Mouse (Mus musculus) testis, adult 2 months (tissue): ENCODE measurements around the gene Gal3st2. TPM values are rescaled to one million over a fixed set of nuclear protein-coding genes. Genes with fewer than 3 reads are reported as not detected.
"Not testable (repeated sequence)": the region's sequence is repeated elsewhere in the genome, so short reads cannot be mapped to it uniquely, and the experiment has no call there.

Source experiments
- H3K27ac ChIP-seq: fragments of 200-500 bp; 2 replicates; pipeline ENCODE4 v1.5.1; 2012; ENCODE audit warnings: low read depth, low read length; ENCODE audit not compliant: control insufficient read depth, insufficient read depth
- H3K27me3 ChIP-seq: fragments of 200-500 bp; 2 replicates; pipeline ENCODE4 v1.6.1; 2012; ENCODE audit warnings: mild to moderate bottlenecking, low read length, moderate library complexity; ENCODE audit not compliant: control insufficient read depth, insufficient read depth
- H3K36me3 ChIP-seq: fragments of 200-500 bp; 2 replicates; pipeline ENCODE4 v1.6.1; 2012; ENCODE audit warnings: mild to moderate bottlenecking, low read length; ENCODE audit not compliant: control insufficient read depth, insufficient read depth
- H3K4me1 ChIP-seq: fragments of 200-500 bp; 2 replicates; pipeline ENCODE4 v1.6.1; 2012; ENCODE audit warnings: low read length; ENCODE audit not compliant: control insufficient read depth, insufficient read depth
- H3K4me3 ChIP-seq: fragments of 200-500 bp; 2 replicates; pipeline ENCODE4 v1.5.1; 2012; ENCODE audit warnings: low read depth, mild to moderate bottlenecking, low read length, moderate library complexity, mixed read lengths; ENCODE audit not compliant: control insufficient read depth
- CTCF ChIP-seq: fragments of 200-500 bp; IDR thresholded peaks from 2 replicates; pipeline ENCODE4 v1.5.1; 2012; ENCODE audit warnings: low read depth, mild to moderate bottlenecking, inconsistent platforms, low read length, moderate library complexity; ENCODE audit not compliant: control insufficient read depth, insufficient read depth, insufficient replicate concordance
- POLR2A ChIP-seq: fragments of 200-500 bp; IDR thresholded peaks from 2 replicates; pipeline ENCODE4 v1.6.1; 2012; ENCODE audit warnings: low read depth, mild to moderate bottlenecking, inconsistent platforms, low read length, moderate library complexity; ENCODE audit not compliant: control insufficient read depth
- polyA plus RNA-seq: library from polyadenylated mRNA; depleted of rRNA; stranded (reverse); fragments of >200 nt; gene quantifications from 2 replicates; pipeline ENCODE4 v1.2.3, GENCODE M21; 2012; rRNA removed

Gal3st2 gene
- 0.56 and 0.71 TPM in 2 replicates for polyA plus RNA-seq

- not testable (repeated sequence) for H3K27ac ChIP-seq, H3K36me3 ChIP-seq, H3K4me3 ChIP-seq, H3K4me1 ChIP-seq, H3K27me3 ChIP-seq
Observed at GRCm38 (mm10) chr1:93861048-93861447, at the start of gene Gal3st2. Gal3st2 (plus strand) TSS chr1:93861306.

- H3K4me1 ChIP-seq, result no peaks in the 10 kb centered on the region
- H3K27me3 ChIP-seq, result no peaks in the 10 kb centered on the region
- TF ChIP-seq POLR2A (no peak), CTCF (no peak)
- no peak overlapping the region for H3K27ac ChIP-seq
- H3K36me3 ChIP-seq, result peaks cover 5% of the 10 kb centered on the region
- no peak overlapping the region for H3K4me3 ChIP-seq
Observed at GRCm38 (mm10) chr1:93811495-93812039, 49.5 kb upstream of the Gal3st2 start.

- TF ChIP-seq CTCF (no peak), POLR2A (no peak)
- Histone ChIP-seq H3K4me1 (no peaks in the 10 kb centered on the region), H3K27ac (no peak overlapping the region), H3K36me3 (peaks cover 3% of the 10 kb centered on the region), H3K27me3 (no peaks in the 10 kb centered on the region), H3K4me3 (no peak overlapping the region)
Observed at GRCm38 (mm10) chr1:93817823-93818532, 43.1 kb upstream of the Gal3st2 start.

GRCm38 (mm10) chr1:93818722-93819121, 42.4 kb upstream of the Gal3st2 start:
- H3K27me3 ChIP-seq, result no peaks in the 10 kb centered on the region
- peaks cover 3% of the 10 kb centered on the region for H3K36me3 ChIP-seq
- no peak overlapping the region for H3K4me3 ChIP-seq
- no peaks in the 10 kb centered on the region for H3K4me1 ChIP-seq
- TF ChIP-seq CTCF (no peak), POLR2A (no peak)
- H3K27ac ChIP-seq, result no peak overlapping the region

- TF ChIP-seq POLR2A (no peak), CTCF (no peak)
- H3K4me1 ChIP-seq, result peaks cover 16% of the 10 kb centered on the region
- no peak overlapping the region for H3K27ac ChIP-seq
- H3K36me3 ChIP-seq, result no peaks in the 10 kb centered on the region; the same call in 1 of the 2 replicates
- no peak overlapping the region for H3K4me3 ChIP-seq
- H3K27me3 ChIP-seq, result no peaks in the 10 kb centered on the region
Observed at GRCm38 (mm10) chr1:93823796-93824495, 37.2 kb upstream of the Gal3st2 start.

- H3K36me3 ChIP-seq, result no peaks in the 10 kb centered on the region; the same call in 1 of the 2 replicates
- H3K27me3 ChIP-seq, result no peaks in the 10 kb centered on the region
- H3K27ac ChIP-seq, result peak within 1 kb of the TSS; percentile 88
- no peak for TF ChIP-seq CTCF
- no peak for TF ChIP-seq POLR2A
- peak within 1 kb of the TSS; percentile 88 for H3K4me3 ChIP-seq
- peaks cover 16% of the 10 kb centered on the region for H3K4me1 ChIP-seq
Observed at GRCm38 (mm10) chr1:93824609-93825008, 36.5 kb upstream of the Gal3st2 start, which contains the start of gene D2hgdh. D2hgdh (plus strand) TSS chr1:93824909.

- Histone ChIP-seq H3K4me1 (peaks cover 16% of the 10 kb centered on the region), H3K27me3 (no peaks in the 10 kb centered on the region), H3K4me3 (peak overlapping the region; percentile 88), H3K27ac (peak overlapping the region; percentile 88), H3K36me3 (no peaks in the 10 kb centered on the region; the same call in 1 of the 2 replicates)
- peak; percentile 96 for TF ChIP-seq POLR2A
- peak; percentile 6; the same call in 1 of the 2 replicates for TF ChIP-seq CTCF
Observed at GRCm38 (mm10) chr1:93825105-93825674, 35.9 kb upstream of the Gal3st2 start.
